Mouse (Mus musculus) splenic B cell, adult 2 months (primary cell): ENCODE data around the gene Ano6.

Experiments used
- DNase-seq: peaks from one replicate; pipeline ENCODE4 v3.0.0-alpha.2; 2011; ENCODE audit warnings: low read depth, low spot score
- H3K27me3 ChIP-seq: 2 replicates; pipeline ENCODE4 v1.6.1; 2012; ENCODE audit warnings: mild to moderate bottlenecking, low read length, moderate library complexity, mixed read lengths; ENCODE audit not compliant: control insufficient read depth, poor library complexity, insufficient read depth, severe bottlenecking
- H3K36me3 ChIP-seq: 2 replicates; pipeline ENCODE4 v1.6.1; 2012; ENCODE audit warnings: mild to moderate bottlenecking, low read length, moderate library complexity, mixed read lengths; ENCODE audit not compliant: control insufficient read depth, poor library complexity, insufficient read depth, severe bottlenecking

Gene Ano6

GRCm38 (mm10) chr15:95838171-95839020, 47.8 kb downstream of the Ano6 start:
- no peak for DNase-seq
- H3K27me3 ChIP-seq = no peaks in the 10 kb centered on the region
- no peaks in the 10 kb centered on the region; the same call in 1 of the 2 replicates for H3K36me3 ChIP-seq

GRCm38 (mm10) chr15:95839789-95840188, 49.1 kb downstream of the Ano6 start:
- Histone ChIP-seq H3K27me3 (no peaks in the 10 kb centered on the region), H3K36me3 (no peaks in the 10 kb centered on the region; the same call in 1 of the 2 replicates)
- no peak for DNase-seq

GRCm38 (mm10) chr15:95843183-95843949, 52.7 kb downstream of the Ano6 start:
- no peaks in the 10 kb centered on the region for H3K27me3 ChIP-seq
- no peaks in the 10 kb centered on the region; the same call in 1 of the 2 replicates for H3K36me3 ChIP-seq
- no peak for DNase-seq

- no peaks in the 10 kb centered on the region; the same call in 1 of the 2 replicates for H3K36me3 ChIP-seq
- no peak for DNase-seq
- no peaks in the 10 kb centered on the region for H3K27me3 ChIP-seq
These were observed 53.8 kb downstream of the Ano6 start for GRCm38 (mm10) chr15:95844412-95844811.

GRCm38 (mm10) chr15:95846102-95846501, 55.5 kb downstream of the Ano6 start:
- Histone ChIP-seq H3K36me3 (no peaks in the 10 kb centered on the region; the same call in 1 of the 2 replicates), H3K27me3 (no peaks in the 10 kb centered on the region)
- DNase-seq = no peak

GRCm38 (mm10) chr15:95848493-95849064, 57.9 kb downstream of the Ano6 start:
- H3K36me3 ChIP-seq = no peaks in the 10 kb centered on the region
- no peaks in the 10 kb centered on the region for H3K27me3 ChIP-seq
- peak; percentile 37 for DNase-seq

- H3K27me3 ChIP-seq = no peaks in the 10 kb centered on the region
- peak; percentile 65 for DNase-seq
- H3K36me3 ChIP-seq = no peaks in the 10 kb centered on the region
These were observed 59.1 kb downstream of the Ano6 start for GRCm38 (mm10) chr15:95849513-95850411.

GRCm38 (mm10) chr15:95850546-95850945, 59.9 kb downstream of the Ano6 start:
- peak; percentile 56 for DNase-seq
- no peaks in the 10 kb centered on the region for H3K27me3 ChIP-seq

GRCm38 (mm10) chr15:95855051-95855844, 64.6 kb downstream of the Ano6 start:
- H3K27me3 ChIP-seq = no peaks in the 10 kb centered on the region
- DNase-seq = no peak
- no peaks in the 10 kb centered on the region for H3K36me3 ChIP-seq

More at GRCm38 (mm10) chr15:95850546-95850945, 59.9 kb downstream of the Ano6 start:
- H3K36me3 ChIP-seq = no peaks in the 10 kb centered on the region

- no peak for DNase-seq
- H3K36me3 ChIP-seq = no peaks in the 10 kb centered on the region
These were observed 65.3 kb downstream of the Ano6 start for GRCm38 (mm10) chr15:95855953-95856352.

GRCm38 (mm10) chr15:95856684-95857595, 66.3 kb downstream of the Ano6 start:
- no peaks in the 10 kb centered on the region for H3K27me3 ChIP-seq
- no peak for DNase-seq
- H3K36me3 ChIP-seq = no peaks in the 10 kb centered on the region

More at GRCm38 (mm10) chr15:95855953-95856352, 65.3 kb downstream of the Ano6 start:
- no peaks in the 10 kb centered on the region for H3K27me3 ChIP-seq

GRCm38 (mm10) chr15:95858876-95859655, 68.4 kb downstream of the Ano6 start:
- no peaks in the 10 kb centered on the region for H3K27me3 ChIP-seq
- H3K36me3 ChIP-seq = no peaks in the 10 kb centered on the region
- DNase-seq = no peak
